Mouse (Mus musculus) embryo, embryonic 11 days (tissue): Measurements from ENCODE around the gene Adk.

Experiments
- DNase-seq: peaks from one replicate; pipeline ENCODE4 v3.0.0-alpha.2; 2015

The Adk gene

GRCm38 (mm10) chr14:21052112-21052780, at the start of gene Adk, which contains the start of gene Ap3m1:
TSS of gene Adk (plus strand) at chr14:21052574.
TSS of gene Ap3m1 (minus strand) at chr14:21052508.
- DNase-seq = peak; percentile 96

GRCm38 (mm10) chr14:21013800-21014334, 38.5 kb upstream of the Adk start:
- DNase-seq = no peak

- DNase-seq = no peak
Observed at GRCm38 (mm10) chr14:21017871-21018270, 34.5 kb upstream of the Adk start.

- DNase-seq = peak; percentile 59
Observed at GRCm38 (mm10) chr14:21018977-21019376, 33.4 kb upstream of the Adk start.

GRCm38 (mm10) chr14:21020435-21020834, 31.9 kb upstream of the Adk start:
- DNase-seq = no peak

GRCm38 (mm10) chr14:21027542-21027941, 24.8 kb upstream of the Adk start:
- no peak for DNase-seq

- DNase-seq = no peak
Observed at GRCm38 (mm10) chr14:21029025-21029659, 23.2 kb upstream of the Adk start.

- DNase-seq = peak; percentile 63
Observed at GRCm38 (mm10) chr14:21031783-21032511, 20.4 kb upstream of the Adk start.

GRCm38 (mm10) chr14:21034271-21034670, 18.1 kb upstream of the Adk start:
- DNase-seq = no peak

- DNase-seq = no peak
Observed at GRCm38 (mm10) chr14:21034791-21035190, 17.6 kb upstream of the Adk start.

GRCm38 (mm10) chr14:21039077-21039476, 13.3 kb upstream of the Adk start:
- DNase-seq = no peak

GRCm38 (mm10) chr14:21039623-21040022, 12.8 kb upstream of the Adk start:
- DNase-seq = no peak

GRCm38 (mm10) chr14:21047840-21048239, 4.5 kb upstream of the Adk start:
- no peak for DNase-seq

GRCm38 (mm10) chr14:21048879-21049278, 3.5 kb upstream of the Adk start:
- DNase-seq = peak; percentile 43

- DNase-seq = no peak
Observed at GRCm38 (mm10) chr14:21050734-21051133, 1.6 kb upstream of the Adk start.

- no peak for DNase-seq
Observed at GRCm38 (mm10) chr14:21051380-21052111, 828 bp upstream of the Adk start.

- peak; percentile 91 for DNase-seq
Observed at GRCm38 (mm10) chr14:21052781-21053130, 382 bp downstream of the Adk start.

GRCm38 (mm10) chr14:21053151-21053550, 777 bp downstream of the Adk start:
- DNase-seq = no peak

- peak; percentile 21 for DNase-seq
Observed at GRCm38 (mm10) chr14:21053586-21053985, 1.2 kb downstream of the Adk start.

- DNase-seq = no peak
Observed at GRCm38 (mm10) chr14:21058972-21059371, 6.6 kb downstream of the Adk start.

- no peak for DNase-seq
Observed at GRCm38 (mm10) chr14:21062766-21063513, 10.6 kb downstream of the Adk start.

- DNase-seq = no peak
Observed at GRCm38 (mm10) chr14:21064321-21064720, 11.9 kb downstream of the Adk start.
